In genomic region chr4:117890750-117891149, GRCm38 (mm10) we compare ENCODE assay signal across 10 mouse cellular contexts. TPM values are rescaled to one million over a fixed set of nuclear protein-coding genes. Genes with fewer than 3 reads are reported as not detected.
DNase-seq lines count a peak whose midpoint lies in the region; ATAC-seq and TF ChIP-seq lines count a peak whose summit lies in the region.
"Had no signal": no experiment of that assay in that cellular context is flagged by ENCODE, and none has a peak within 500 bp of the region (broad histone marks: within the 10 kb centered on the region; RNA-seq: fewer than 3 reads in every experiment).

No protein-coding gene starts in this region.

- intact Hi-C loops in heart, postnatal 25 days (cut with DNase I): no loop called here

- H3K4me2 ChIP-seq in heart, embryonic 13.5 days: peak overlapping the region; percentile 86
- peak overlapping the region; percentile 94 for H3K4me2 ChIP-seq in forebrain, postnatal 0 days (ENCODE audit: low read depth)

- H3K9me3 ChIP-seq in heart, embryonic 13.5 days: no peaks in the 10 kb centered on the region
- no peaks in the 10 kb centered on the region for H3K9me3 ChIP-seq in ES-E14 (ENCODE audit: control insufficient read depth, insufficient read depth, low read depth, low read length)
- no peaks in the 10 kb centered on the region for H3K9me3 ChIP-seq in forebrain, postnatal 0 days (ENCODE audit: low read length)

- no peak for ATAC-seq in heart, embryonic 13.5 days (ENCODE audit: extremely low read depth, insufficient number of reproducible peaks, low FRiP score, low TSS enrichment)
- ATAC-seq in forebrain, postnatal 0 days: no peak
- ATAC-seq: CD4-positive, CD25-positive, alpha-beta regulatory T cell, adult 4 months had no signal

- no peak overlapping the region for H3K27ac ChIP-seq in heart, embryonic 13.5 days (replicated peaks)
- no peak overlapping the region for H3K27ac ChIP-seq in ES-E14 (ENCODE audit: insufficient read depth, low read depth, low read length, poor library complexity, severe bottlenecking)
- no peak overlapping the region for H3K27ac ChIP-seq in forebrain, postnatal 0 days (ENCODE audit: low read depth, low read length)
- H3K27ac ChIP-seq in macrophage: no peak overlapping the region

- peak overlapping the region; percentile 80 for H3K4me3 ChIP-seq in heart, embryonic 13.5 days
- H3K4me3 ChIP-seq in ES-E14 (ENCODE audit: insufficient read depth in 1 of 2, low read depth in 1 of 2, low read length in 2 of 2, poor library complexity in 1 of 2, severe bottlenecking in 1 of 2) (no peak overlapping the region; a peak in 1 of 4 replicates), macrophage (ENCODE audit: inconsistent target) (peak overlapping the region; percentile 96)
- no peak overlapping the region for H3K4me3 ChIP-seq in forebrain, postnatal 0 days (ENCODE audit: low read depth, low read length)

- no peak overlapping the region for H3K9ac ChIP-seq in heart, embryonic 13.5 days
- H3K9ac ChIP-seq in ES-E14 (ENCODE audit: insufficient read depth, low read depth, low read length, poor library complexity, severe bottlenecking): peak overlapping the region; percentile 86; the same call in 1 of the 2 replicates
- H3K9ac ChIP-seq in forebrain, postnatal 0 days: no peak overlapping the region

- in situ Hi-C loops in ES-E14 (cut with MboI; ENCODE audit: low sequenced_read_pairs in 2 of 2, unreplicated experiment in 2 of 2): no loop called here

- 89% methylated on average over 8 of the region's 8 CpGs for WGBS in heart, embryonic 13.5 days
- WGBS in forebrain, postnatal 0 days: 67% methylated on average over 8 of the region's 8 CpGs
- WGBS in macrophage (ENCODE audit: missing documents): 94% methylated on average over 7 of the region's 8 CpGs

- peaks cover 20% of the 10 kb centered on the region for H3K79me2 ChIP-seq in macrophage (ENCODE audit: inconsistent target)

- H3K4me1 ChIP-seq in heart, embryonic 13.5 days: peaks cover 22% of the 10 kb centered on the region
- H3K4me1 ChIP-seq in ES-E14 (ENCODE audit: control insufficient read depth in 2 of 2, insufficient read depth in 2 of 2, low read length in 2 of 2, poor library complexity in 1 of 2): peaks cover 3 to 7% of the 10 kb centered on the region in 2 experiments; a peak in 2 of 4 replicates
- peaks cover 12% of the 10 kb centered on the region for H3K4me1 ChIP-seq in forebrain, postnatal 0 days (ENCODE audit: insufficient read depth)

- H3K27me3 ChIP-seq in heart, embryonic 13.5 days (replicated peaks): no peaks in the 10 kb centered on the region
- no peaks in the 10 kb centered on the region for H3K27me3 ChIP-seq in forebrain, postnatal 0 days (ENCODE audit: insufficient read depth, low read length)

- DNase-seq in heart, postnatal 25 days (ENCODE audit: low spot score): no peak
- no peak for DNase-seq in ES-E14 (ENCODE audit: low read depth, low spot score)
- no peak for DNase-seq in forebrain, postnatal 0 days
- DNase-seq in gastrocnemius, adult 8-10 months (ENCODE audit: low spot score in 2 of 2): no peak
- no peak for DNase-seq in spleen, postnatal 4 days (ENCODE audit: low spot score in 2 of 2)
- DNase-seq in kidney, postnatal 14 days: no peak
- DNase-seq: gastrocnemius, postnatal 36 days had no signal

- peaks cover 39% of the 10 kb centered on the region for H3K36me3 ChIP-seq in heart, embryonic 13.5 days
- H3K36me3 ChIP-seq in ES-E14 (ENCODE audit: control insufficient read depth, insufficient read depth, low read length, poor library complexity, severe bottlenecking) (peaks cover 26% of the 10 kb centered on the region), macrophage (ENCODE audit: inconsistent target) (peaks cover 17% of the 10 kb centered on the region; the same call in 1 of the 2 replicates)
- H3K36me3 ChIP-seq in forebrain, postnatal 0 days (ENCODE audit: insufficient read depth): peaks cover 28% of the 10 kb centered on the region

- TF ChIP-seq CTCF in forebrain, postnatal 0 days (IDR thresholded peaks at IDR 0.05; ENCODE audit: low read depth): no peak

TF ChIP-seq in ES-E14, 5 proteins besides CTCF, POLR2A, EP300 and RAD21:
- no peak for TF ChIP-seq ZNF384 (IDR thresholded peaks at IDR 0.05; ENCODE audit: low read depth, low read length)
- no peak for TF ChIP-seq CHD2 (IDR thresholded peaks at IDR 0.05; ENCODE audit: low read depth, low read length)
- no peak for TF ChIP-seq ZC3H11A (IDR thresholded peaks at IDR 0.05; ENCODE audit: borderline replicate concordance, low read depth, low read length)
- no peak for TF ChIP-seq MAFK (IDR thresholded peaks at IDR 0.05; ENCODE audit: insufficient read depth, low read depth, low read length)
- TF ChIP-seq HCFC1 (IDR thresholded peaks at IDR 0.05; ENCODE audit: borderline replicate concordance, insufficient read depth, low read length): no peak

RNA-seq across cellular contexts. Expression of gene Dph2, which starts 1.1 kb away (rescaled TPM):
- polyA plus RNA-seq in heart, embryonic 13.5 days (2015; fragmentation: Nextera tagmentation; extraction: Ambion mirVana): 10.9 and 11.6 TPM in 2 replicates
- total RNA-seq in heart, postnatal 25 days (2021): 1 to 10 TPM; 3.2 to 4.4 TPM
- 25.1 and 36.1 TPM in 2 replicates for total RNA-seq in ES-E14 (2012; rRNA removed)
- total RNA-seq in forebrain, postnatal 0 days (2014; rRNA removed): 21.6 and 22.3 TPM in 2 replicates
- polyA plus RNA-seq in forebrain, postnatal 0 days (2015; fragmentation: Nextera tagmentation; extraction: Ambion mirVana): 16.7 and 17.4 TPM in 2 replicates
- 10 to 100 TPM in 7 of 26 experiments, 1 to 10 TPM in 19; 1.9 to 15.4 (median 7.8) TPM for total RNA-seq in macrophage (2018; cell fraction: chromatin; rRNA removed)
- 1 to 10 TPM; 1.4 to 6.7 (median 4.5) TPM for total RNA-seq in macrophage (2018; cell fraction: cytosol; rRNA removed)
- total RNA-seq in macrophage (2018; cell fraction: nucleus; rRNA removed): 10 to 100 TPM in 6 of 26 experiments, 1 to 10 TPM in 20; 2.1 to 17.8 (median 7.0) TPM
- polyA plus RNA-seq in macrophage (2018): 1.9 to 7.4 TPM (median 4.9 TPM) in 3 replicates
- 1 to 10 TPM; 1.7 to 3.1 (median 2.5) TPM for total RNA-seq in gastrocnemius, adult 8-10 months (2022)

RNA-seq across cellular contexts. Expression of gene Atp6v0b, which starts 3.6 kb away (rescaled TPM):
- polyA plus RNA-seq in heart, embryonic 13.5 days (2015; fragmentation: Nextera tagmentation; extraction: Ambion mirVana): 188 and 220 TPM in 2 replicates
- total RNA-seq in heart, postnatal 25 days (2021): 100 to 1,000 TPM; 111 to 127 TPM
- total RNA-seq in ES-E14 (2012; rRNA removed): 267 and 398 TPM in 2 replicates
- total RNA-seq in forebrain, postnatal 0 days (2014; rRNA removed): 557 and 600 TPM in 2 replicates
- polyA plus RNA-seq in forebrain, postnatal 0 days (2015; fragmentation: Nextera tagmentation; extraction: Ambion mirVana): 599 and 626 TPM in 2 replicates
- 1,000 to 10,000 TPM in 7 of 26 experiments, 100 to 1,000 TPM in 19; 550 to 1,641 (median 786) TPM for total RNA-seq in macrophage (2018; cell fraction: chromatin; rRNA removed)
- total RNA-seq in macrophage (2018; cell fraction: cytosol; rRNA removed): 100 to 1,000 TPM; 385 to 632 (median 493) TPM
- 1,000 to 10,000 TPM in 18 of 26 experiments, 100 to 1,000 TPM in 8; 771 to 1,959 (median 1,156) TPM for total RNA-seq in macrophage (2018; cell fraction: nucleus; rRNA removed)
- polyA plus RNA-seq in macrophage (2018): 307 to 636 TPM (median 464 TPM) in 3 replicates
- 10 to 100 TPM; 86.6 to 96.0 (median 94.8) TPM for total RNA-seq in gastrocnemius, adult 8-10 months (2022)

RNA-seq across cellular contexts. Expression of gene B4galt2, which starts 7.5 kb away (rescaled TPM):
- polyA plus RNA-seq in heart, embryonic 13.5 days (2015; fragmentation: Nextera tagmentation; extraction: Ambion mirVana): 13.5 and 13.9 TPM in 2 replicates
- 1 to 10 TPM; 4.5 to 5.2 TPM for total RNA-seq in heart, postnatal 25 days (2021)
- total RNA-seq in ES-E14 (2012; rRNA removed): 11.1 and 11.2 TPM in 2 replicates
- 179 and 192 TPM in 2 replicates for total RNA-seq in forebrain, postnatal 0 days (2014; rRNA removed)
- polyA plus RNA-seq in forebrain, postnatal 0 days (2015; fragmentation: Nextera tagmentation; extraction: Ambion mirVana): 89.0 and 90.6 TPM in 2 replicates
- 1 to 10 TPM in 23 of 26 experiments, under 1 TPM in 2, not detected in 1; 0.64 to 8.5 (median 1.9) TPM for total RNA-seq in macrophage (2018; cell fraction: chromatin; rRNA removed)
- under 1 TPM in 16 of 26 experiments, not detected in 10; 0.03 to 0.48 (median 0.11) TPM for total RNA-seq in macrophage (2018; cell fraction: cytosol; rRNA removed)
- 1 to 10 TPM in 10 of 26 experiments, under 1 TPM in 14, not detected in 2; 0.28 to 2.7 (median 0.85) TPM for total RNA-seq in macrophage (2018; cell fraction: nucleus; rRNA removed)
- 0.14 to 0.58 TPM in 2 of 3 replicates, not detected in the other for polyA plus RNA-seq in macrophage (2018)
- 1 to 10 TPM; 1.7 to 3.5 (median 2.1) TPM for total RNA-seq in gastrocnemius, adult 8-10 months (2022)
- polyA plus RNA-seq: CD4-positive, CD25-positive, alpha-beta regulatory T cell, adult 4 months had no signal

RNA-seq across cellular contexts. Expression of gene Ccdc24, which starts 18.4 kb away (rescaled TPM):
- polyA plus RNA-seq in heart, embryonic 13.5 days (2015; fragmentation: Nextera tagmentation; extraction: Ambion mirVana): 0.74 and 1.1 TPM in 2 replicates
- under 1 TPM; 0.13 to 0.39 TPM for total RNA-seq in heart, postnatal 25 days (2021)
- total RNA-seq in ES-E14 (2012; rRNA removed): 1.0 and 3.1 TPM in 2 replicates
- 3.4 and 7.7 TPM in 2 replicates for total RNA-seq in forebrain, postnatal 0 days (2014; rRNA removed)
- 0.94 and 1.5 TPM in 2 replicates for polyA plus RNA-seq in forebrain, postnatal 0 days (2015; fragmentation: Nextera tagmentation; extraction: Ambion mirVana)
- 1 to 10 TPM in 1 of 26 experiments, under 1 TPM in 4, not detected in 21; 0.16 to 2.9 (median 0.51) TPM for total RNA-seq in macrophage (2018; cell fraction: chromatin; rRNA removed)
- not detected for total RNA-seq in macrophage (2018; cell fraction: cytosol; rRNA removed)
- 1 to 10 TPM in 1 of 26 experiments, under 1 TPM in 2, not detected in 23; 0.21 to 1.5 (median 0.48) TPM for total RNA-seq in macrophage (2018; cell fraction: nucleus; rRNA removed)
- not detected in 3 replicates for polyA plus RNA-seq in macrophage (2018)
- under 1 TPM in 2 of 4 experiments, not detected in 2; 0.24 to 0.56 TPM for total RNA-seq in gastrocnemius, adult 8-10 months (2022)
- polyA plus RNA-seq: CD4-positive, CD25-positive, alpha-beta regulatory T cell, adult 4 months had no signal

RNA-seq across cellular contexts. Expression of gene Ipo13, which starts 24.0 kb away (rescaled TPM):
- polyA plus RNA-seq in heart, embryonic 13.5 days (2015; fragmentation: Nextera tagmentation; extraction: Ambion mirVana): 40.3 and 41.2 TPM in 2 replicates
- 10 to 100 TPM; 76.0 to 77.1 TPM for total RNA-seq in heart, postnatal 25 days (2021)
- total RNA-seq in ES-E14 (2012; rRNA removed): 50.2 and 53.6 TPM in 2 replicates
- 37.9 and 42.9 TPM in 2 replicates for total RNA-seq in forebrain, postnatal 0 days (2014; rRNA removed)
- polyA plus RNA-seq in forebrain, postnatal 0 days (2015; fragmentation: Nextera tagmentation; extraction: Ambion mirVana): 58.1 and 61.8 TPM in 2 replicates
- 10 to 100 TPM in 25 of 26 experiments, 1 to 10 TPM in 1; 7.2 to 73.8 (median 39.0) TPM for total RNA-seq in macrophage (2018; cell fraction: chromatin; rRNA removed)
- total RNA-seq in macrophage (2018; cell fraction: cytosol; rRNA removed): 10 to 100 TPM; 19.7 to 34.6 (median 26.9) TPM
- total RNA-seq in macrophage (2018; cell fraction: nucleus; rRNA removed): 10 to 100 TPM; 15.9 to 54.8 (median 31.7) TPM
- polyA plus RNA-seq in macrophage (2018): 17.2 to 30.4 TPM (median 28.2 TPM) in 3 replicates
- total RNA-seq in gastrocnemius, adult 8-10 months (2022): 100 to 1,000 TPM; 268 to 350 (median 281) TPM

Comparison
In these comparisons a context has a peak if more than half of its experiments do, and no peak if none do; other contexts are left out.
1. H3K4me3 ChIP-seq: peak in heart, embryonic 13.5 days (single experiment) and macrophage (single experiment); none in ES-E14 (0 of 2) and forebrain, postnatal 0 days (single experiment).
2. RNA of gene B4galt2, which starts 7.5 kb away (total RNA-seq): 179 to 192 TPM in forebrain, postnatal 0 days; 11.1 to 11.2 TPM in ES-E14, 4.5 to 5.2 TPM in heart, postnatal 25 days and 1.7 to 3.5 TPM in gastrocnemius, adult 8-10 months; every median in the first group is over 10 times any median in the second.